Mouse (Mus musculus) neutrophil, adult 59 days (primary cell): ENCODE data around the gene Rgs9. TPM values are rescaled to one million over a fixed set of nuclear protein-coding genes. Genes with fewer than 3 reads are reported as not detected.

ENCODE experiments used
- total RNA-seq, 2 experiments: library from RNA; stranded (reverse); gene quantifications; 1 replicate in 1 of 2; 2 replicates in 1 of 2; pipeline ENCODE4 v1.2.4; 2023

The Rgs9 gene
- 1 to 10 TPM; 5.6 to 7.0 TPM for total RNA-seq

DNA sequence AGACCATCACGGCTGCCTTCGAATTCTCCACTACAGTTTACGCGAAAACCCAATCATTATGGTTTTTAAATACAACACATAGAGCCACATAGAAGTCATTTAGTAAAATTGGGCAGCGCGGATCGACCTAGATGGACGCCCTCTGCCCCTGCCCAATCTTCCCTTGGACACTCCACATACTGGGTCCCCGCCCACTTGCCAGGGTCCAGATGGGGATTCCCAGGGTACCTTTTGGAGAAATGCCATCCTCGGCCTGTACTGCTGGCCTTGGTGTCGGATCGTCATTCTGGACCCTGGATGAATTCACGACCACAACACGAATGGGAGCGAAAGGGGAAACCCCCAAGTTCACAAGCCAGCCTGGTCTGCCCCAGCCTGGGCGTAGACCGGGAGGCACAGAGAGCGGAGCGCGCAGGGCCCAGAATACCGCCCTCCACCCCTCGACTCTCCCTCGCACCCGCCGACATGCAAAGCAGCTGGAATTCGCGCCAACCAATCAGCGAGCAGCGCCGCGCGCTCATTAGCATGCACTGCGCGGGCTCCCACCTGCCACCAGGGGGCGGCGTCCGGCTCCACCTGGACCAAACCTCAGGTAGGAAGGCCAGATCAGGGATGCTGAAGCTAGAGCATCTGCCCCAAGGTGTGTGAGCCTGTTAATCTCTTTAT is at the start of gene Rgs9:
Gene Rgs9 (minus strand): TSS at position 420 of the 666 bp plus-strand sequence.

Other genes with a start within 250 kb of the Rgs9 start
- not detected for gene E030025P04Rik, start 153.8 kb downstream of the Rgs9 start, total RNA-seq
- 10 to 100 TPM; 77.8 to 82.2 TPM for gene Gna13, start 64.7 kb upstream of the Rgs9 start, total RNA-seq
- gene 9930022D16Rik, start 115.8 kb upstream of the Rgs9 start, total RNA-seq, result under 1 TPM in 1 of 2 experiments, not detected in 1; 0.22 TPM
- gene Amz2, start 127.8 kb upstream of the Rgs9 start, total RNA-seq, result 10 to 100 TPM; 15.2 to 18.9 TPM
- gene Arsg, start 175.2 kb upstream of the Rgs9 start, total RNA-seq, result 10 to 100 TPM; 41.8 to 45.4 TPM
- gene Slc16a6, start 175.5 kb upstream of the Rgs9 start, total RNA-seq, result 10 to 100 TPM; 66.7 to 68.4 TPM